Mouse (Mus musculus) activated CD4-positive, CD25-positive, alpha-beta regulatory T cell (primary cell): ENCODE data around the gene 9330159F19Rik. TPM values are rescaled to one million over a fixed set of nuclear protein-coding genes. Genes with fewer than 3 reads are reported as not detected.

ENCODE experiments used
- polyA plus RNA-seq, 2 experiments: library from polyadenylated mRNA; unstranded; fragments of 100-300 nt; shearing (Covaris generic); gene quantifications; one replicate each; pipeline ENCODE4 v1.2.1; 2017

9330159F19Rik gene
- polyA plus RNA-seq = under 1 TPM in 1 of 2 experiments, not detected in 1; 0.15 TPM

DNA sequence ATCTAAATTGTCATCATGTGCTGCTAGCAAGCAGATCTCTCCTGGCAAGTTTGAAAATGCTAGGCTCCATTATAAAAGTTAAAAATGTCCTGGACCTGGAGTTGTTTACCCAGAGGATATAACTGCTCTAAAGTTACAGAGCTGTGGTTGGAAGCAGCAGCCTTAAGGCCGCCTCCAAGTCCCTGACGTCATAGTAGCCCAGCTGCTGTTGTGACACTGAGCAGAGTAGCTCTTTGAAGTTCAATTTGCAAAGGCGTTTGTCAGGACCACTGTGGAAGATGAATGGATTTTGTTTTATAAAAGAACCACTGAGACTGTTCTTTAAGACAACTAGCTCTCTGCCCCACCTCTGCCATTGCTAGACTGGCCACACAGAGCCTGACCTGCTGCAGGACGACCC is at the start of gene 9330159F19Rik:
Gene 9330159F19Rik, plus strand, starts transcription at position 154 of the 400 bp plus-strand sequence.

GRCm38 (mm10) chr10:29198642-29199041 is 12.8 kb upstream of the 9330159F19Rik start, which contains the start of gene Gm49353:
TSS of gene Gm49353 (plus strand) at chr10:29198954.

Other genes with a start within 250 kb of the 9330159F19Rik start
- gene 2310057J18Rik, start 225.3 kb upstream of the 9330159F19Rik start, polyA plus RNA-seq = not detected
- gene Soga3, start 67.8 kb upstream of the 9330159F19Rik start, polyA plus RNA-seq = not detected
- gene Gm49353, start 12.7 kb upstream of the 9330159F19Rik start, polyA plus RNA-seq = not detected
- 10 to 100 TPM; 12.9 to 17.2 TPM for gene Echdc1, start 101.6 kb downstream of the 9330159F19Rik start, polyA plus RNA-seq
- 10 to 100 TPM; 69.5 to 72.5 TPM for gene Rnf146, start 150.8 kb downstream of the 9330159F19Rik start, polyA plus RNA-seq